Mouse (Mus musculus) midbrain, embryonic 16.5 days (tissue): Measurements from ENCODE around the gene Rbms3. TPM values are rescaled to one million over a fixed set of nuclear protein-coding genes. Genes with fewer than 3 reads are reported as not detected.

Experiments used
- ATAC-seq: fragments of 200-750 bp; cut with Nextera tagmentation; 2 replicates; pipeline ENCODE4 v1.8.0; 2017; ENCODE audit warnings: moderate TSS enrichment
- H3K27ac ChIP-seq: fragments of 300-500 bp; sonication (generic); 2 replicates; pipeline ENCODE4 v1.5.1; 2014; ENCODE audit warnings: mild to moderate bottlenecking, low read length, mixed read lengths
- H3K27me3 ChIP-seq: fragments of 300-500 bp; sonication (generic); 2 replicates; pipeline ENCODE4 v1.6.1; 2014; ENCODE audit warnings: low read depth, low read length, mixed read lengths; ENCODE audit not compliant: control insufficient read depth, insufficient read depth
- H3K36me3 ChIP-seq: fragments of 300-500 bp; sonication (generic); 2 replicates; pipeline ENCODE4 v1.6.1; 2014; ENCODE audit warnings: mild to moderate bottlenecking, low read length, moderate library complexity, mixed read lengths; ENCODE audit not compliant: control insufficient read depth, insufficient read depth
- H3K4me1 ChIP-seq: fragments of 300-500 bp; sonication (generic); 2 replicates; pipeline ENCODE4 v1.6.1; 2014; ENCODE audit warnings: mild to moderate bottlenecking, low read length, mixed read lengths; ENCODE audit not compliant: control insufficient read depth, insufficient read depth
- H3K4me2 ChIP-seq: fragments of 300-500 bp; sonication (generic); 2 replicates; pipeline ENCODE4 v1.6.1; 2014; ENCODE audit warnings: mild to moderate bottlenecking, low read length, mixed read lengths
- H3K4me3 ChIP-seq: fragments of 300-500 bp; sonication (generic); 2 replicates; pipeline ENCODE4 v1.5.1; 2014; ENCODE audit warnings: low read depth, mild to moderate bottlenecking, low read length, moderate library complexity, mixed read lengths
- H3K9ac ChIP-seq: fragments of 300-500 bp; sonication (generic); 2 replicates; pipeline ENCODE4 v1.6.1; 2014; ENCODE audit warnings: low read depth, low read length, mixed read lengths
- H3K9me3 ChIP-seq: fragments of 300-500 bp; sonication (generic); replicated peaks from 2 replicates; pipeline ENCODE4 v1.6.1; 2014; ENCODE audit warnings: mild to moderate bottlenecking, low read length, mixed read lengths; ENCODE audit not compliant: control insufficient read depth, poor library complexity, severe bottlenecking
- WGBS: fragments of 180-500 bp; shearing (Covaris S2); extraction: QIAGEN DNeasy Blood & Tissue Kit; methylation state at CpG from one replicate; pipeline ENCODE4 v1.1.7; 2014; 5-methylcytosine and 5-hydroxymethylcytosine counted together
- polyA plus RNA-seq: library from polyadenylated mRNA; unstranded; fragments of >200 nt; fragmentation: Nextera tagmentation; extraction: Ambion mirVana; gene quantifications from 2 replicates; pipeline ENCODE4 v1.2.1, GENCODE M21; 2015

The Rbms3 gene
- polyA plus RNA-seq, 1 experiment from 2014 or later: 65.9 TPM

- Histone ChIP-seq H3K4me1 (no peaks in the 10 kb centered on the region), H3K27ac (no peak overlapping the region), H3K9me3 (no peaks in the 10 kb centered on the region), H3K4me2 (no peak overlapping the region), H3K4me3 (no peak overlapping the region), H3K36me3 (no peaks in the 10 kb centered on the region), H3K27me3 (no peaks in the 10 kb centered on the region), H3K9ac (no peak overlapping the region)
- WGBS: 48% methylated on average over 7 of the region's 7 CpGs
- ATAC-seq: no peak
Measured at GRCm38 (mm10) chr9:117373164-117373741, 256.5 kb downstream of the Rbms3 start.

- no peaks in the 10 kb centered on the region for H3K36me3 ChIP-seq
- no peak for ATAC-seq
- no peak overlapping the region for H3K27ac ChIP-seq
- H3K27me3 ChIP-seq: no peaks in the 10 kb centered on the region
- no peak overlapping the region for H3K4me2 ChIP-seq
- no peaks in the 10 kb centered on the region for H3K4me1 ChIP-seq
- 86% methylated on average over 5 of the region's 5 CpGs for WGBS
- H3K4me3 ChIP-seq: no peak overlapping the region
- H3K9ac ChIP-seq: no peak overlapping the region
- H3K9me3 ChIP-seq: no peaks in the 10 kb centered on the region
Measured at GRCm38 (mm10) chr9:117371980-117372379, 257.7 kb downstream of the Rbms3 start.

DNA sequence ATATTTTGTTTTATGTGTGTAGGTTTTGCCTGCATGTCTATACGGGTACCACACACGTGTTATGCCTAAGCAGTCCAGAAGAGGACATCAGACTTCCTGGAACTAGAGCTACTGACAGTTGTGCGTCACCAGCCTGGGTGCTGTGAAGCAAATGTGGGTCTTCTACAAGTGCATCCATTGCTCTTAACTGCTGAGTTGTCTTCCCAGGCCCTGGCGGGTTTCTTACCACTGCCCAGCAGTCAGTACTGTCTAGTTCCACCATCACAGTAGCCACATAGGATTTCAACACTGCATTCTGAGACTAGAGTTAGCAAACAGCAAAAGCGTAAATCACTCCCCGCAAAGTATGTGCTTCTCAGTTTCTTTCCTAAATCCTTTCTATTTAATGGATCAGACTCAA, 259.6 kb downstream of the Rbms3 start:
- Histone ChIP-seq H3K9ac (no peak overlapping the region), H3K27ac (no peak overlapping the region), H3K27me3 (no peaks in the 10 kb centered on the region), H3K4me3 (no peak overlapping the region), H3K9me3 (no peaks in the 10 kb centered on the region), H3K36me3 (no peaks in the 10 kb centered on the region), H3K4me2 (no peak overlapping the region), H3K4me1 (no peaks in the 10 kb centered on the region)
- no peak for ATAC-seq
- WGBS: 94% methylated on average over 6 of the region's 6 CpGs

GRCm38 (mm10) chr9:117368016-117368415, 261.7 kb downstream of the Rbms3 start:
- ATAC-seq: no peak

GRCm38 (mm10) chr9:117364610-117365009, 265.1 kb downstream of the Rbms3 start:
- WGBS: 28% methylated on average over 3 of the region's 3 CpGs
- H3K9me3 ChIP-seq: no peaks in the 10 kb centered on the region
- no peak for ATAC-seq
- H3K4me1 ChIP-seq: no peaks in the 10 kb centered on the region
- no peak overlapping the region for H3K4me2 ChIP-seq
- no peaks in the 10 kb centered on the region for H3K27me3 ChIP-seq
- no peak overlapping the region for H3K4me3 ChIP-seq
- H3K9ac ChIP-seq: no peak overlapping the region
- H3K27ac ChIP-seq: no peak overlapping the region
- H3K36me3 ChIP-seq: no peaks in the 10 kb centered on the region

More at GRCm38 (mm10) chr9:117368016-117368415, 261.7 kb downstream of the Rbms3 start:
- Histone ChIP-seq H3K9me3 (no peaks in the 10 kb centered on the region), H3K4me1 (no peaks in the 10 kb centered on the region), H3K27ac (no peak overlapping the region), H3K9ac (no peak overlapping the region), H3K4me2 (no peak overlapping the region), H3K4me3 (no peak overlapping the region), H3K36me3 (no peaks in the 10 kb centered on the region), H3K27me3 (no peaks in the 10 kb centered on the region)
- 89% methylated on average over 4 of the region's 4 CpGs for WGBS

DNA sequence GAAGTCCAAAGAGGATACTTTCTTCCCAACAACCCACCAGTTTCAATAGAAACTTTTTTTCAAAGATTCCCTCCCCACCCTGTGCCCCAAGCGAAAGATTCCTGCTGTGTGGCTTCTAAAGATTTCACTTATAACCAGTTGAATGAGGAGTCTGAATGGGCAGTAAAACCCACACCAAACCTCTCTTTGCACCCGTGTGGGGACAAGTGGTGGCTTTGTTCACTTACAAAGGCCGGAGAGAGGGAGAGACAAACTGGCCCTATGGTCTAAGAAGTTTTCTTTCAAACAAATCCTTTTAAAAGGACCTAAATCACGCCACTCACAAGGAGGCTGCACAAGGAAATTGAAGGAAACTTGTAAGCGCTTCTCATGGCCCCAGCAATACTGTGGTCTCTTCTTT, 268.3 kb downstream of the Rbms3 start:
- H3K4me2 ChIP-seq: no peak overlapping the region
- H3K9ac ChIP-seq: no peak overlapping the region
- H3K4me3 ChIP-seq: no peak overlapping the region
- peaks cover 8% of the 10 kb centered on the region for H3K4me1 ChIP-seq
- ATAC-seq: no peak
- 18% methylated on average over 5 of the region's 5 CpGs for WGBS
- no peaks in the 10 kb centered on the region for H3K36me3 ChIP-seq
- no peak overlapping the region for H3K27ac ChIP-seq
- H3K9me3 ChIP-seq: no peaks in the 10 kb centered on the region
- no peaks in the 10 kb centered on the region for H3K27me3 ChIP-seq

GRCm38 (mm10) chr9:117356764-117357442, 272.8 kb downstream of the Rbms3 start:
- Histone ChIP-seq H3K4me3 (no peak overlapping the region), H3K9ac (no peak overlapping the region; the same call in 1 of the 2 replicates), H3K27me3 (no peaks in the 10 kb centered on the region), H3K4me1 (peaks cover 8% of the 10 kb centered on the region), H3K27ac (peak overlapping the region; percentile 58; the same call in 1 of the 2 replicates), H3K9me3 (no peaks in the 10 kb centered on the region), H3K36me3 (no peaks in the 10 kb centered on the region), H3K4me2 (no peak overlapping the region)
- ATAC-seq: peak; percentile 92
- 7% methylated on average over 9 of the region's 9 CpGs for WGBS

DNA sequence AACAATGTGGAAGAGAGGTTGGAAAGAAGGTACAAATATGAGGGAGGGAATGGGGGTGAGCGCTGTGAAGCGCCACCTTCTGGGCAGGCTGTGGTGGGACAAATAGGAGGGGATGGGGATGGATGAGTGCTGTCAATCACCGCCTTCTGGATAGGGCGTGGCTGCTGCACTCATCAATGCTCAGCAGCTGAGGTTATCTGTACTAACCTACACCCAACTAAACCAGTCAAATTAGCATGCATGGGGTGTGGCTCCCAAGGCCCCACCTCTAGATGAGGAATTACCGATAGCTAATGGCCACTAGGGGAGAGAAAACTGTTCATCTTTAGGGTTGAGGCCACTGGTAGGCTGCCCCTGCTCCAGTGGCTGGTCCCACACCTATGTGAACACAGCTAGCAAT, 274.2 kb downstream of the Rbms3 start:
- ATAC-seq: no peak
- no peaks in the 10 kb centered on the region for H3K9me3 ChIP-seq

GRCm38 (mm10) chr9:117342336-117342735, 287.4 kb downstream of the Rbms3 start:
- 77% methylated on average over 4 of the region's 4 CpGs for WGBS
- H3K9ac ChIP-seq: no peak overlapping the region
- no peaks in the 10 kb centered on the region for H3K36me3 ChIP-seq
- no peak for ATAC-seq
- no peaks in the 10 kb centered on the region for H3K9me3 ChIP-seq
- no peaks in the 10 kb centered on the region for H3K4me1 ChIP-seq
- H3K4me3 ChIP-seq: no peak overlapping the region
- H3K27ac ChIP-seq: no peak overlapping the region
- no peak overlapping the region for H3K4me2 ChIP-seq
- no peaks in the 10 kb centered on the region for H3K27me3 ChIP-seq

More for the DNA sequence above, 274.2 kb downstream of the Rbms3 start:
- Histone ChIP-seq H3K27me3 (no peaks in the 10 kb centered on the region), H3K4me1 (peaks cover 8% of the 10 kb centered on the region), H3K4me2 (no peak overlapping the region), H3K36me3 (no peaks in the 10 kb centered on the region), H3K27ac (no peak overlapping the region), H3K4me3 (no peak overlapping the region), H3K9ac (no peak overlapping the region)
- WGBS: 71% methylated on average over 5 of the region's 5 CpGs
